Mouse (Mus musculus): ENCODE results near the gene Cdc34b. TPM values are rescaled to one million over a fixed set of nuclear protein-coding genes. Genes with fewer than 3 reads are reported as not detected.

Cdc34b gene
- polyA plus RNA-seq, 2 experiments = 0.08 TPM; not detected in 1

- Histone ChIP-seq H3K4me3 (ENCODE audit: insufficient read depth in 1 of 2, low read depth in 2 of 2, low read length in 2 of 2) (no peak overlapping the region), H3K9me3 (ENCODE audit: control insufficient read depth, low read length) (no peaks in the 10 kb centered on the region), H3K36me3 (replicated peaks; ENCODE audit: control insufficient read depth, insufficient read depth, low read depth) (no peaks in the 10 kb centered on the region), H3K4me1 (replicated peaks; ENCODE audit: control insufficient read depth in 2 of 2, insufficient read depth in 2 of 2, low read length in 1 of 2) (no peaks in the 10 kb centered on the region), H3K27me3 (ENCODE audit: control insufficient read depth, insufficient read depth, low read length) (no peaks in the 10 kb centered on the region), H3K9ac (replicated peaks) (no peak overlapping the region), H3K4me2 (ENCODE audit: low read depth) (no peak overlapping the region), H3K27ac (no peak overlapping the region)
- TF ChIP-seq CTCF (IDR thresholded peaks at IDR 0.05; ENCODE audit: low read depth) (no peak), EP300 (IDR thresholded peaks at IDR 0.05; ENCODE audit: low read depth) (no peak)
- WGBS (ENCODE audit: insufficient replicate concordance) = 77% methylated on average over 3 of the region's 3 CpGs
- DNase-seq (ENCODE audit: low read depth in 3 of 3, low spot score in 3 of 3) (no peak), ATAC-seq (ENCODE audit: insufficient read depth) (no peak)
Measured at GRCm38 (mm10) chr11:94699399-94699798, 42.2 kb upstream of the Cdc34b start.

DNA sequence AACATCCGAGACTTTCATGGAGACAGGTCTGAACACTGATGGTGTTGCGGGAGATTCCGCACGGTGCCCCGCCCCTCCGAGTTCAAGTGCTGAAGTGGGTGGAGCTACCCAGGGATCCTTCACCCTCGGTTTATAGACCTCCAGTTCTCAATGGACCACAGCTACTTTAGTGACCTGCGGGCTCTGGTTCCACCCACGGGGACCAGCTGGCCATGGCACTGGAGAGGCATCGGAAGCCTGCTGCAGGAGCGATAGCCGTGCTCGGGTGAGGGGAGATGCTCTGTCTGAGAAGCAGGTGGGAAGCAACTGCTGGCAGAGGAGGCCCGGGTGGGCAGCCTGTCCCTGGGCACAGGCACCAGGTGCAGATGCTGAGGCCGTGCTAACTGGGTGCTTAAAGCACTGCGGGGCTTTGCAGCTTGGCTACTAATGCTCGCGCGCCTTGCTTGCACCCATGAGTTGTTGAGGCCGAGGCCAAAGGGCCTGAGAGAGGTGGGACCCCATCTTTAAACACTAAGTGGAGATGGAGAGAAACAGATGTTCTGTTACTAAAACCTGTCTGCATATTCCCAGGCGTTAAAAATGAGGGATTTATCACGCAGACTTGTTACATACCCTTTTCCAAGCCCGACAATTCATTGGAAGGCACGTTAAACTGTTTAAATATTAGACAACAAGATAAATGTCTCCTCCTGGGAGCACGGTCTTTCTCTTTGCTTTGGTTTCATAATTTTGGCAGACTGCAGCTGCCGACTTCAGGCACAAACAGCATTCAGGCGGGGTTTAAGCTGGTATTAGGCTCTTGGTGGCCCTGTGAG, 40.0 kb upstream of the Cdc34b start:
- Histone ChIP-seq H3K27me3 (ENCODE audit: control insufficient read depth, insufficient read depth, low read length) (no peaks in the 10 kb centered on the region), H3K4me2 (ENCODE audit: low read depth) (no peak overlapping the region), H3K4me3 (ENCODE audit: insufficient read depth in 1 of 2, low read depth in 2 of 2, low read length in 2 of 2) (no peak overlapping the region), H3K9ac (replicated peaks) (no peak overlapping the region), H3K9me3 (ENCODE audit: control insufficient read depth, low read length) (no peaks in the 10 kb centered on the region), H3K27ac (no peak overlapping the region), H3K4me1 (replicated peaks; ENCODE audit: control insufficient read depth in 2 of 2, insufficient read depth in 2 of 2, low read length in 1 of 2) (no peaks in the 10 kb centered on the region), H3K36me3 (replicated peaks; ENCODE audit: control insufficient read depth, insufficient read depth, low read depth) (no peaks in the 10 kb centered on the region)
- WGBS (ENCODE audit: insufficient replicate concordance) = 57% methylated on average over 27 of the region's 27 CpGs
- TF ChIP-seq EP300 (IDR thresholded peaks at IDR 0.05; ENCODE audit: low read depth) = no peak
- no peak for TF ChIP-seq CTCF (IDR thresholded peaks at IDR 0.05; ENCODE audit: low read depth)
- ATAC-seq (ENCODE audit: insufficient read depth) = no peak
- DNase-seq (ENCODE audit: low read depth in 3 of 3, low spot score in 3 of 3) = no peak

- Histone ChIP-seq H3K4me2 (ENCODE audit: low read depth) (no peak overlapping the region), H3K4me3 (ENCODE audit: insufficient read depth in 1 of 2, low read depth in 2 of 2, low read length in 2 of 2) (no peak overlapping the region), H3K27me3 (ENCODE audit: control insufficient read depth, insufficient read depth, low read length) (no peaks in the 10 kb centered on the region), H3K27ac (no peak overlapping the region), H3K9ac (replicated peaks) (no peak overlapping the region), H3K4me1 (replicated peaks; ENCODE audit: control insufficient read depth in 2 of 2, insufficient read depth in 2 of 2, low read length in 1 of 2) (no peaks in the 10 kb centered on the region), H3K36me3 (replicated peaks; ENCODE audit: control insufficient read depth, insufficient read depth, low read depth) (no peaks in the 10 kb centered on the region), H3K9me3 (ENCODE audit: control insufficient read depth, low read length) (no peaks in the 10 kb centered on the region)
- WGBS (ENCODE audit: insufficient replicate concordance) = 52% methylated on average over 3 of the region's 3 CpGs
- TF ChIP-seq CTCF (IDR thresholded peaks at IDR 0.05; ENCODE audit: low read depth) = no peak
- no peak for TF ChIP-seq EP300 (IDR thresholded peaks at IDR 0.05; ENCODE audit: low read depth)
- no peak for DNase-seq (ENCODE audit: low read depth in 3 of 3, low spot score in 3 of 3)
- no peak for ATAC-seq (ENCODE audit: insufficient read depth)
Measured at GRCm38 (mm10) chr11:94702216-94702610, 39.4 kb upstream of the Cdc34b start.

DNA sequence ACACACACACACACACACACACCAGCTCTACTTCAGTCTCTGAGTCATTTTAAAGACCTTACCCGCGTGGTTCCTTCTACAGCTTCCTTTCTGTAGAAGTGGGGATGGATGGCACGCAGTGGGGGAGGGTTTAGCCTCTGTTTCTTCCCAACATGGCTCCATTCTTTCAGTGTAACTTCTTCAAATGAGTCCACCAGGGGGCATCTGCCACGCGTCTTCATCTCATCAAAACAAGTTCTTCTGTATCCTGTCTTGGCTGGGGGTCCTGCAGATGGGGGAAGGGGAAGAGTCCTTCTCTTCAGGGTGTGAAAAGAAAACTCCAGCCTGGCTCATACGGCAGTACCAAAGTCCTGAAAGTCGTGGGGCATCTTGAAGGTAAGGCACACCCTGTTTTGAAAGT, 37.6 kb upstream of the Cdc34b start:
- no peaks in the 10 kb centered on the region for H3K4me1 ChIP-seq (replicated peaks; ENCODE audit: control insufficient read depth in 2 of 2, insufficient read depth in 2 of 2, low read length in 1 of 2)
- WGBS (ENCODE audit: insufficient replicate concordance) = 22% methylated on average over 7 of the region's 7 CpGs
- DNase-seq (ENCODE audit: low read depth in 3 of 3, low spot score in 3 of 3) = no peak
- H3K27me3 ChIP-seq (ENCODE audit: control insufficient read depth, insufficient read depth, low read length) = no peaks in the 10 kb centered on the region
- H3K27ac ChIP-seq = no peak overlapping the region
- no peak overlapping the region for H3K9ac ChIP-seq (replicated peaks)
- ATAC-seq (ENCODE audit: insufficient read depth) = no peak
- H3K36me3 ChIP-seq (replicated peaks; ENCODE audit: control insufficient read depth, insufficient read depth, low read depth) = no peaks in the 10 kb centered on the region
- H3K9me3 ChIP-seq (ENCODE audit: control insufficient read depth, low read length) = no peaks in the 10 kb centered on the region
- H3K4me2 ChIP-seq (ENCODE audit: low read depth) = no peak overlapping the region
- no peak overlapping the region for H3K4me3 ChIP-seq (ENCODE audit: insufficient read depth in 1 of 2, low read depth in 2 of 2, low read length in 2 of 2)
- TF ChIP-seq EP300 (IDR thresholded peaks at IDR 0.05; ENCODE audit: low read depth) (no peak), CTCF (IDR thresholded peaks at IDR 0.05; ENCODE audit: low read depth) (peak; percentile 18; the same call in 1 of the 2 replicates)

DNA sequence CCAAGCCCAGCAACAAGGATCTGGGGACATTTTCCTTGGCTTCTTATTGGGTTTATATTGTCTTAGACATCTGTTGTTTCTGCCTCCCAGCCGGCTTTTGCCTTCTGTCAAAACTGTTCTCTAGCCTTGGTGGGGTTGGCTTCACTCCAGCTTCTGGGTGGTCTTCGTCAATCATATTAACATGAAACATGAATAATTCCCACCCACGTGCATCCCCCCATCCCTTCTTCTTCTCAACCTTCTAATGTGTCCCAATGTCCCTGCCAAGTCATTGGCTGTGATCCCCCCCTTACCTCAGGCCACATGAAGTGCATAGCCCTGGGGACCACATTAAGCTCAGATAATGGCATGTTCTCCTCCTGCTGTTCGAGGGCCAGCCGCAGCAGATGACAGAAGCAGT, 37.1 kb upstream of the Cdc34b start, which contains the start of gene Gm11541:
Gene Gm11541, minus strand, starts transcription at position 28 of the 400 bp plus-strand sequence.
- no peaks in the 10 kb centered on the region for H3K4me1 ChIP-seq (replicated peaks; ENCODE audit: control insufficient read depth in 2 of 2, insufficient read depth in 2 of 2, low read length in 1 of 2)
- H3K9ac ChIP-seq (replicated peaks) = no peak within 1 kb of the TSS
- no peak within 1 kb of the TSS for H3K4me2 ChIP-seq (ENCODE audit: low read depth)
- H3K4me3 ChIP-seq (ENCODE audit: insufficient read depth in 1 of 2, low read depth in 2 of 2, low read length in 2 of 2) = no peak within 1 kb of the TSS
- TF ChIP-seq EP300 (IDR thresholded peaks at IDR 0.05; ENCODE audit: low read depth) (no peak), CTCF (IDR thresholded peaks at IDR 0.05; ENCODE audit: low read depth) (no peak)
- H3K36me3 ChIP-seq (replicated peaks; ENCODE audit: control insufficient read depth, insufficient read depth, low read depth) = no peaks in the 10 kb centered on the region
- WGBS (ENCODE audit: insufficient replicate concordance) = 56% methylated on average over 5 of the region's 5 CpGs
- H3K9me3 ChIP-seq (ENCODE audit: control insufficient read depth, low read length) = no peaks in the 10 kb centered on the region
- DNase-seq (ENCODE audit: low read depth in 3 of 3, low spot score in 3 of 3) (no peak), ATAC-seq (ENCODE audit: insufficient read depth) (no peak)
- H3K27ac ChIP-seq = no peak within 1 kb of the TSS
- H3K27me3 ChIP-seq (ENCODE audit: control insufficient read depth, insufficient read depth, low read length) = no peaks in the 10 kb centered on the region
